ENCODE assay signal across 10 mouse cellular contexts in genomic region chr9:103652127-103652882, GRCm38 (mm10).
DNase-seq lines count a peak whose midpoint lies in the region; ATAC-seq lines count a peak whose summit lies in the region.
"Had no signal": no experiment of that assay in that cellular context is flagged by ENCODE, and none has a peak within 500 bp of the region (broad histone marks: within the 10 kb centered on the region; RNA-seq: fewer than 3 reads in every experiment).

No protein-coding gene starts in this region.

- ATAC-seq in common myeloid progenitor, adult 5-6 weeks (replicated peaks; ENCODE audit: low read depth, poor library complexity, severe bottlenecking) = peak; percentile 32; the same call in 1 of the 2 replicates

- peak; percentile 51 to 75 for DNase-seq in layer of hippocampus, adult 18-20 months (ENCODE audit: low spot score in 2 of 2)
- no peak for DNase-seq in layer of hippocampus, adult 9-10 months (ENCODE audit: low spot score)
- DNase-seq in R1 (ENCODE audit: low read depth, low spot score) = peak; percentile 23
- DNase-seq in layer of hippocampus, adult 9-11 months = peak; percentile 68
- DNase-seq in urinary bladder, postnatal 14 days (ENCODE audit: low spot score) = no peak
- no peak for DNase-seq in spleen, postnatal 10 days (ENCODE audit: low spot score in 2 of 2)
- DNase-seq: embryo, embryonic 11 days; lung, adult 2 months; thymus, postnatal 4 days had no signal

Comparison
In these comparisons a context has a peak if more than half of its experiments do, and no peak if none do; other contexts are left out.
1. DNase-seq: peak in layer of hippocampus, adult 18-20 months (2 of 2), R1 (single experiment) and layer of hippocampus, adult 9-11 months (single experiment); none in layer of hippocampus, adult 9-10 months (single experiment), urinary bladder, postnatal 14 days (single experiment) and spleen, postnatal 10 days (0 of 2).